Mouse (Mus musculus) liver, embryonic 16.5 days (tissue): ENCODE measurements around the gene Cdh4. TPM values are rescaled to one million over a fixed set of nuclear protein-coding genes. Genes with fewer than 3 reads are reported as not detected.

Source experiments
- ATAC-seq: fragments of 200-750 bp; cut with Nextera tagmentation; 2 replicates; pipeline ENCODE4 v1.8.0; 2017; ENCODE audit warnings: low read depth, mild to moderate bottlenecking, moderate number of reproducible peaks, moderate library complexity
- H3K27ac ChIP-seq: fragments of 300-500 bp; sonication (generic); 2 replicates; pipeline ENCODE4 v1.5.1; 2014; ENCODE audit warnings: mild to moderate bottlenecking, low read length
- H3K27me3 ChIP-seq: fragments of 300-500 bp; sonication (generic); 2 replicates; pipeline ENCODE4 v1.6.1; 2014; ENCODE audit warnings: low read depth, low read length, mixed read lengths; ENCODE audit not compliant: control insufficient read depth, insufficient read depth
- H3K36me3 ChIP-seq: fragments of 300-500 bp; sonication (generic); 2 replicates; pipeline ENCODE4 v1.6.1; 2014; ENCODE audit warnings: mild to moderate bottlenecking; ENCODE audit not compliant: control insufficient read depth, insufficient read depth
- H3K4me1 ChIP-seq: fragments of 300-500 bp; sonication (generic); 2 replicates; pipeline ENCODE4 v1.6.1; 2014; ENCODE audit warnings: low read depth, low read length, mixed read lengths; ENCODE audit not compliant: control insufficient read depth
- H3K4me2 ChIP-seq: fragments of 300-500 bp; sonication (generic); 2 replicates; pipeline ENCODE4 v1.6.1; 2014; ENCODE audit warnings: low read depth, low read length, mixed read lengths
- H3K4me3 ChIP-seq: fragments of 300-500 bp; sonication (generic); 2 replicates; pipeline ENCODE4 v1.5.1; 2014; ENCODE audit warnings: low read depth, mild to moderate bottlenecking, low read length
- H3K9ac ChIP-seq: fragments of 300-500 bp; sonication (generic); 2 replicates; pipeline ENCODE4 v1.6.1; 2014; ENCODE audit warnings: low read depth, low read length
- H3K9me3 ChIP-seq: fragments of 300-500 bp; sonication (generic); replicated peaks from 2 replicates; pipeline ENCODE4 v1.6.1; 2016; ENCODE audit warnings: low read length; ENCODE audit not compliant: control insufficient read depth
- WGBS: fragments of 180-500 bp; shearing (Covaris S2); extraction: QIAGEN DNeasy Blood & Tissue Kit; methylation state at CpG from one replicate; pipeline ENCODE4 v1.1.7; 2014; ENCODE audit not compliant: insufficient replicate concordance; 5-methylcytosine and 5-hydroxymethylcytosine counted together
- polyA plus RNA-seq: library from polyadenylated mRNA; unstranded; fragments of >200 nt; fragmentation: Nextera tagmentation; extraction: Ambion mirVana; gene quantifications from 2 replicates; pipeline ENCODE4 v1.2.1, GENCODE M21; 2015

The Cdh4 gene
- polyA plus RNA-seq: 0.40 and 0.55 TPM in 2 replicates

DNA sequence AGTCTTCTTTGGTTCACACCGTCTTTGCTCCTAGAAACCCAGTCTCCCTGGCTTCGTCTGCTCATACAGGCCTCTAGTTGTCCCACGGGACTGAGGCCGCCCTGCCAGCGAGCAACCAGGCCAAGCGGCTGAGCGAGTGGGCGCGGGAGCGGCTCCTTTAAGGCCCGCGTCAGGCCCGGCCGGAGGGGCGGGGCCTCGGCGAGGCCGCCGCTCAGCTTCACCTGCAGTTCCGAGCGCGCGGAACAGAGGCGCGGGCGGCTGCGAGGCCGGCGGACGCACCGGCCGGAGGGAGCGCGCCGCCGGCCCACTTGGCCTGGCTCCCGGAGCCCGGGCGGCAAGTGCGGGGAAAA is at the start of gene Cdh4:
TSS of gene Cdh4 (plus strand) at position 241 of the 350 bp plus-strand sequence.
- H3K4me3 ChIP-seq: peak within 1 kb of the TSS; percentile 51
- H3K27ac ChIP-seq: no peak within 1 kb of the TSS
- H3K36me3 ChIP-seq: no peaks in the 10 kb centered on the region
- peaks cover 43% of the 10 kb centered on the region for H3K27me3 ChIP-seq
- H3K9ac ChIP-seq: no peak within 1 kb of the TSS
- H3K4me1 ChIP-seq: no peaks in the 10 kb centered on the region
- ATAC-seq: peak; percentile 71
- peak within 1 kb of the TSS; percentile 64 for H3K4me2 ChIP-seq
- WGBS: under 1% methylated on average over 30 of the region's 40 CpGs
- H3K9me3 ChIP-seq: no peaks in the 10 kb centered on the region

DNA sequence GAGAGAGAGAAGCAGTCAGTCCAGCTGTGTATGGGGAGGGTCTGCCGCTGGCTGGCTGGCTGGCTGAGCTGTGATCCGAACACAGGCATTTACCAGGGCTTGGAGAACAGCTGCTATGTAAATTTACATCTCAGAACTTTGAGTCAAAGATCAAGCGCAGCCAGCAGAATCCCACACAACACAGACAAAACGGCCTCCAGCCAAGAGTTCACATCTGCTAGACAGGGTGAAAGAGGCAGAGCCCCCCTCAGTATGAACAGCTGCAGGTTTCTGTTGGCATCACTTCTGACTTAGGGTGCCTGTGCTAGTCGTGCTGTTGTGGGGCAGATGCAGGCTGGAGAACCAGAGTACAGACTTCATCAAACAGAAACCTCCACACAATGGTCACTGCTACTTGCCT is 46.8 kb upstream of the Cdh4 start:
- H3K36me3 ChIP-seq: no peaks in the 10 kb centered on the region
- no peaks in the 10 kb centered on the region for H3K27me3 ChIP-seq
- H3K27ac ChIP-seq: no peak overlapping the region
- no peaks in the 10 kb centered on the region for H3K4me1 ChIP-seq
- H3K4me2 ChIP-seq: no peak overlapping the region
- H3K9ac ChIP-seq: no peak overlapping the region
- H3K9me3 ChIP-seq: no peaks in the 10 kb centered on the region
- no peak overlapping the region for H3K4me3 ChIP-seq
- ATAC-seq: no peak
- WGBS: 37% methylated on average over 5 of the region's 5 CpGs

DNA sequence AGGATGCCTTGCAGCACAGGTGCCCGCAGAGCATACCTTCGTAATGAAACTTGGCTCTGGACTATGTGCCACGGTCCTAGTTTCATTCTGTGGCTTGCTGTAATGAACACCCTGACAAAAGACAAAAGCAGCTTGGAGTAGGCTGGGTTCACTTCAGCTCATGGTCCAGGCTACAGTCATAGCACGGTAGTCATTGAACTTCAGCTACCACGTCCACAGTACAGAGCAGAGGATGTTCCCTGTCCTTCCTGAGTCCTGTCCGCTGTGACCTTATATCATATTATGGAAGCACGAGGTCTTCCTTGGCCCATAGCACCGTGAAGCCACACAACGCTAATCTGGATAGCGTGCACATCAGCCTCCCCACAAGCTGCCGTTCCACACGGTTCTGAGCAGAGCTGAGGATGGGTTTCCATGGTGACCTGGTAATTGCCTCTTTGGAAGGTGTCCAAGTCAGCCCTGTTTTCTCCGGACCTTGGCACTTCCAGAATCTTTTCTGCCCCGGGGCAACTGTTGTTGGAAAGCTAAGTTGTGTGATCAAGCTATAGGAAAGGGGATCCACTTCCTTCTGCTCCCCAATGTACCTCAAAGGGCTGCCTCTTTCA is 42.5 kb upstream of the Cdh4 start:
- 62% methylated on average over 14 of the region's 14 CpGs for WGBS
- H3K9ac ChIP-seq: no peak overlapping the region
- no peak overlapping the region for H3K4me2 ChIP-seq
- H3K27ac ChIP-seq: no peak overlapping the region
- no peaks in the 10 kb centered on the region for H3K9me3 ChIP-seq
- H3K27me3 ChIP-seq: no peaks in the 10 kb centered on the region
- no peaks in the 10 kb centered on the region for H3K36me3 ChIP-seq
- no peaks in the 10 kb centered on the region for H3K4me1 ChIP-seq
- no peak overlapping the region for H3K4me3 ChIP-seq
- no peak for ATAC-seq

DNA sequence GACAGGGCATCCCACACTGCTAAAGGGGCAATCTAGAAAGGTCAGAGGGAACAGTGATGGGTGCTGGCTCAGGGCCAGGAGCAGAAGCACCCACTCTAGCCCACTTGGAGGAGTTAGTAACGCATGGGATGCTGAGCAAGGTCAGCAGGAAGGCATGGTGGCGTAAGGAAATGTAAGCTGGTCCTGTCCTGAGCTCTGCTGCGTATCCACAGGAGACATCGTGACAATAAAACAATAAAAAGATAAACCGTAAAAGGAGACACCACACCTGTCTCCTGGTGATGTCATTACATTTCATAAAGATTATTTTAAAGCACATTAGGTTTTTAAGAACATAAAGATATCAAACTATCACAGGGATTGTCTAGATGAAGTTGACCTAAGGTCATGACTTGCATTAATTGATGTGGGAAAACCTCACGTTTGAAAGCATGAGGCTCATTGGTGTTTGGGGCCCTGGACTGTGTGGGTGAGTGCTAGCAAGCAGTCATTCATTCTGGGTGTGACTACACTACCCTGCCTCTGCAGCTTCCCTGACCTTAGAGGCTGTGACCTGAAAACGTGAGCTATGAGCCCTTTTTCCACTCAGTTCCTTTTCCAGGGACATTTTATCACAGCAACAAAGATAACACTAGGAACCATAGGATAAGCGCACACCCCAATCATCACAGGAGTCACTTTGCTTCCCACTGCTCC is 31.2 kb upstream of the Cdh4 start:
- no peaks in the 10 kb centered on the region for H3K27me3 ChIP-seq
- no peaks in the 10 kb centered on the region for H3K4me1 ChIP-seq
- no peaks in the 10 kb centered on the region for H3K9me3 ChIP-seq
- H3K4me3 ChIP-seq: no peak overlapping the region
- H3K27ac ChIP-seq: no peak overlapping the region
- WGBS: 43% methylated on average over 8 of the region's 8 CpGs
- no peak overlapping the region for H3K9ac ChIP-seq
- ATAC-seq: no peak
- H3K4me2 ChIP-seq: no peak overlapping the region
- no peaks in the 10 kb centered on the region for H3K36me3 ChIP-seq

DNA sequence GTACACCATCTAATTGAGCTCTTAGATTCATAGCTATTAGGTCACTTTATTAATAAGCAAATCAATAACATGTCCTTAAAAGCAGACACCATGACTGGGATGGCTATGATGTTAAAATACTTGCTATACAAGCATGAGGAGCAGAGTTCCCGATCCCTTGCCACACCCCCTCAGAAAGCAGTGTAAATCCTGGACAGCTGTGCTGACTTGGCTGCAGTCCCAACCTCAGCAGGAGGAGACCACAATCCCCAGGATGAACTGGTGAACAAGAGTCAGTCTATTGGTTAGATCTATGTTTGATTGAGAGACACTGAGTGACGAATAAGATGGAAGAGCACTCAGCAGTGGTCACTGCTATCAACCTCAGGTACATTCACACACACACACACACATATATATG is 29.3 kb upstream of the Cdh4 start:
- Histone ChIP-seq H3K4me3 (no peak overlapping the region), H3K4me1 (no peaks in the 10 kb centered on the region), H3K9me3 (no peaks in the 10 kb centered on the region), H3K9ac (no peak overlapping the region), H3K27me3 (no peaks in the 10 kb centered on the region), H3K4me2 (no peak overlapping the region), H3K36me3 (no peaks in the 10 kb centered on the region), H3K27ac (no peak overlapping the region)
- WGBS: 62% methylated on average over 2 of the region's 2 CpGs
- ATAC-seq: no peak

DNA sequence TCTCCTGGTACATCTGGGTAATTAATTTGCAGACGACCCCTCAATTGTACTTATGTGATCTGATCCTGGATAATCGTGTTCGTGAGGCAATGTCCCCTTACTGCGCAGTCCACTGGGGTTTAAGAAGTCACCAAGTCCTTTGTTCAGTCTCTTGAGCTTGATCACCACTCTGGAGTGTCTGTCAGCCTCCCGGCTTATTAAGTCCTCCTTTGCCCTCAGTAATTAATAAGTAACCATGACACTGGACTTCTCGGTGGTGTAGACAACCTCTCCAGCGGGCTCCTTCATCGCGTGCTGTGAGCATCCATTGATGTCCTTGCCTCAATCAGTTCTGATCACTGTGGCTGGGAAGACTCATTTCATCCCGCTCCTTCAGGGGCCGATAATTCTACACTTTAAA is 28.0 kb upstream of the Cdh4 start:
- Histone ChIP-seq H3K9ac (no peak overlapping the region), H3K4me2 (no peak overlapping the region), H3K36me3 (no peaks in the 10 kb centered on the region), H3K27me3 (no peaks in the 10 kb centered on the region), H3K27ac (no peak overlapping the region), H3K4me3 (no peak overlapping the region), H3K9me3 (no peaks in the 10 kb centered on the region), H3K4me1 (no peaks in the 10 kb centered on the region)
- WGBS: 67% methylated on average over 11 of the region's 11 CpGs
- no peak for ATAC-seq

DNA sequence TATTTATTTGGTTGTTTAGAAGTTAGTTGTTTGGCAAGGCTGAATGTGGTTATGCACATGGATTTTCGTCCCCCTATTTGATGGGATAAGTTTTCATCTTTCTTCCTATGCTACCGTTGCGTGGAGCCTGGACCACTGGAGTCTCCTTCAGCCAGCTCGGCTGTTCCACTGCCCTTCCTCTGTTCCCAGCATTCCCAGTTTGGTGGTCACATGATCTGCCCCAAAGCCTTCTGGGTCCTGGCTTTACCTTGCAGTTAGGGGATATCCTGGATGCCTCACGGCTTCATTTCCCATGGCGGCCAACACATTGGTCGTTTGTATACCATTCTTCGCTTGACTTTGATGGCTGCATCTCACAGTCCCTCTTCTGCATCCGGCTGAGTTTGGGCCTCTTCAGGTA is 27.5 kb upstream of the Cdh4 start:
- WGBS: 74% methylated on average over 9 of the region's 9 CpGs
- Histone ChIP-seq H3K9ac (no peak overlapping the region), H3K4me3 (no peak overlapping the region), H3K36me3 (no peaks in the 10 kb centered on the region), H3K4me1 (no peaks in the 10 kb centered on the region), H3K27ac (no peak overlapping the region), H3K27me3 (no peaks in the 10 kb centered on the region), H3K4me2 (no peak overlapping the region), H3K9me3 (no peaks in the 10 kb centered on the region)
- ATAC-seq: no peak

DNA sequence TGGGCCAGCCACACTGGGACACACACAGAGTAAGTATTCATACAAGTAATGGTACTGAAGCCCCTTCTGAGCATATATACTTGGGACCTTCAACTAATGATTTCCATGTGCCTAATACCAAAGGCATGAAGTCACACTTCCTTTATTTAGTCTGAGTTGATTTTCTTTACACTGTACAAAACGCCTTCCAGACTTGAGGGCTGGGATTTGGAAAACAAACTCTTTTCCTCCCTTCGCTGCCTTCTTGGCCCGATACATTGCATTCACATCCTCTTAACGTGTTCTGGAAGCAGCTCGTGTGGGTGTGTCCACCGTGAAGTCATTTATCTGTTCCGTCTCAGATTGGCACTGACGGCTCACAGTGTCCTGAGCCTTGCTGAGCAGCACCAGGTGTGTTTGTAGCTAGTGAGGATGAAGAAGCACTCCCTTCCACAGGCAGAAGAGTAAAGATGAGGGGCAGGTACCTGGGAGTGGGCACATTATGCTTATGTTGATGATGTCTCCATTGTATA is 26.3 kb upstream of the Cdh4 start:
- no peak for ATAC-seq
- WGBS: 62% methylated on average over 8 of the region's 8 CpGs

DNA sequence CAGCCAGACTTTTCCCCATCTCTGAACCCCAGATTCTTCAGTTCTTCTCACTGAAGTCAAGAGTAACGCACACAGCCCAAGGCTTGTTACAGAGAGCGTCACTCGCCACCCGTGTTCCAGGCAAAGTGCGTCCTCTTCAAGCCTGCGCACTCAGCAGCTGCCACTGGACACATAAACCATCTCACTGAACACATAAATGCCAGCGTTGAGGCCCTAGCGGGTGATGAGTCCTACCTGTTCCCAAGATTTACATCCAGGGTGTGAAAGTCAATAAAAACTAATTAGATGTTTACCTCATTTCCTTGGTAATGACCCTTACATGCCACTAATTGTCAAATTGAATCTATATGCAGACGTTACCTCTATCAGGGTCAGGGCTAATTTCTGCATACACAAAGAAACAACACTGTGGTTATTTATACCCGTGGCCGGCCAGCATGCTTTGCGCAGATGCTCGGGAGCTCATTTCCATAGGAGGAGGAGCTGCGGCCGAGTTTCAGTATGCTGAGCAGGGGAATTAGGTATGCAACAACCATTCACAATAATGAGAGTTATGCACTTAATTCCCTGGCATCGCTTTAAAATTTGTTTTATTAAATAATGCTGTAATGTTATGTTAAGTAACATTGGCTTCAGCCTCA is 25.5 kb upstream of the Cdh4 start:
- H3K9me3 ChIP-seq: no peaks in the 10 kb centered on the region
- ATAC-seq: no peak
- H3K9ac ChIP-seq: no peak overlapping the region
- H3K4me1 ChIP-seq: no peaks in the 10 kb centered on the region
- no peak overlapping the region for H3K27ac ChIP-seq
- no peak overlapping the region for H3K4me3 ChIP-seq
- 70% methylated on average over 16 of the region's 16 CpGs for WGBS
- no peak overlapping the region for H3K4me2 ChIP-seq
- no peaks in the 10 kb centered on the region for H3K27me3 ChIP-seq
- no peaks in the 10 kb centered on the region for H3K36me3 ChIP-seq

More for the DNA sequence above, 26.3 kb upstream of the Cdh4 start:
- H3K4me3 ChIP-seq: no peak overlapping the region
- no peaks in the 10 kb centered on the region for H3K36me3 ChIP-seq
- H3K4me1 ChIP-seq: no peaks in the 10 kb centered on the region
- no peak overlapping the region for H3K4me2 ChIP-seq
- no peak overlapping the region for H3K27ac ChIP-seq
- no peak overlapping the region for H3K9ac ChIP-seq
- no peaks in the 10 kb centered on the region for H3K27me3 ChIP-seq
- H3K9me3 ChIP-seq: no peaks in the 10 kb centered on the region
